Mouse (Mus musculus) 3T3-L1 (cell line): ENCODE measurements at regions not wholly inside any gene's neighbourhood (a gene's known extent, or its start where the extent isn't known, plus 50 kb on each side); places are given as distances from the start of the nearest gene placed in this dataset.

Experiments
- DNase-seq: peaks from one replicate; pipeline ENCODE4 v3.0.0-alpha.2; 2015; ENCODE audit warnings: low read depth, low spot score

DNA sequence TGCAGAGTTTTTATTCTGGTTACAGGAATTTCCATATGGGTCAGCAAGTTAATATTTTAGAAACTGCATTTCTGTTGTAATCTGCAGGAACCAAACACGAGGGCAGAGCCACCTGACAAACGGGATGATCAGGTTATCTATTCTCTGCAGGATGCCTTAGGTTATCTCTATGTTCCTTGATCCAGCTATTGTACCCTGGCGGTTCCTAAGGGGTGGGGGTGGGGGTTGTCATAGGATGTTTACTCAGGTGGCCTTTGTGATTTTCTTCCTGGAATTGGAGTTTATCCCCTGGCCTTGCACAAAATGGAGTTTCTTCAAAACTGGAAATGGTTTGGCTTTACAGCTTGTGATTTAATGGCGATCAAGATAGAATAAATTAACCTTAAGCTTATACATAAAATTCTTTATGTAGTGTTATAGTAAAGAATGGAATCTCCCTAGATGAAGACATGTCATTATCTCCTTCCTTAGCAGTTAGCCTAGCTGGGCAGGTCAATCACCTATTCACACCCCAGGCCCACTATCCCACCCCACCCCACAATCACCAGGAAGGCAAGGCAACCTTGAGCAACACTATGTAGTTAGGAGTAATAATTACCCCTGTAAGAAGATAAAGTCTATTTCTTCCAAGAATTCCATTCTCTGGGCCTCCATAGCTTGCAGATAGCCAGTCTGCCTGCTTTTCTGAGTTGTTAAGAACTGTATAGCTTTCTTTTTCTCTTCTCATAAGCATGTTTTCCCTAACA lies 192.3 kb upstream of the B430218F22Rik start:
- no peak for DNase-seq

GRCm38 (mm10) chr13:118208146-118208545 lies 178.3 kb upstream of the B430218F22Rik start:
- DNase-seq, result peak; percentile 9

DNA sequence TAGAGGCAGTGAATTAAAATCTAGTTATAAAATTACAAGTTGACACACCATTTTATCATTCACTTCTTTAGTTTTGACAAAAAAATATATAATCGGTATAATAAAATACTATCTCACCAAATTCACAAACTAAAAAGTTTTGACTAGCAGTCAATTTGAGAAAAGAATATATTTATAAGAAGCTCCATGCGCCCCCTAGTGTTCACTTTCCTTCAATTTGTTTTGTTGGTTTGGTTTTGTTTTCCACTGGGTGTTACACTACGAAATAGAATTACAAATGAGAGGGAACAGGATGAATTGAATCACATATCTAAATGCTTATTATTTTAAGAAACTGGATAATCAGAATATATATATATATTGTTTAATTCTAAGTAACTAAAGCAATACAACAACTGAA lies 159.1 kb upstream of the B430218F22Rik start:
- peak; percentile 74 for DNase-seq

DNA sequence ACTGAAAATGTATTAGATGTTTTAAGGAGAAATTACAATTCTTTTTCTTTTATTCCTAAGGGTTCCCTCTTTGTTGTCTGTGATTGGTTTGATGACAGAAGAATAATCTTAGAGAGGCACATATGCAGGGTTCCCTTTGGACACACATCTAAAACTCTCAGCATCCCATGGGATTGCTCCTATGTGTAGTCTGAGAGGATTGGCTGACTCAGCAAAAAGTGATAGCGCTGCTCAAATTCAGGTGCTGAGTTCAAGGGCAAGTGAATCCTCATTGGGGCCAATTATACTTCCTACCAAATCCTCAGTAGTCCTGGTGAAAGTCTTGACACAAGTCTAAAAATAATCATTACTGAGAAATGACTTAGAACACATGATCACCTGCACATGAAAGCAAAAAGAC lies 148.5 kb upstream of the B430218F22Rik start:
- no peak for DNase-seq

DNA sequence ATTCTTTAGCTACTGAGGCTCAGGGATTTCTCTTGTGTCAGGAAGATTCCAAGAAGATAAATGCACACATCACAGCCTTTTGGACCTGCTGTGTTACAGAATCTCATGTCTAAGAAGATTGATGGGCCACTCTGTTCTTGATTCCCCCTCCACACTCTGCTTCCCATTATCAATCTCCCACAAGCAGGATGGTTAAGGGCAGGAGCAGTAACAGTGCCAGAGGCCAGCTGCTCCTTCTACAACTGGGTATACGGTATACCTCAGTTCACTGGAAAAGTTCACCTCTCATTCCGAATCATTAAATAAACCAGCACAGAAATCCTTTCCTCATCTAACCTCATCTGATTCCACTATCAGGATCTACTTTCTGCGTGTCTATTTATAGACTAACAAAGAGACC lies 141.8 kb upstream of the B430218F22Rik start:
- no peak for DNase-seq

DNA sequence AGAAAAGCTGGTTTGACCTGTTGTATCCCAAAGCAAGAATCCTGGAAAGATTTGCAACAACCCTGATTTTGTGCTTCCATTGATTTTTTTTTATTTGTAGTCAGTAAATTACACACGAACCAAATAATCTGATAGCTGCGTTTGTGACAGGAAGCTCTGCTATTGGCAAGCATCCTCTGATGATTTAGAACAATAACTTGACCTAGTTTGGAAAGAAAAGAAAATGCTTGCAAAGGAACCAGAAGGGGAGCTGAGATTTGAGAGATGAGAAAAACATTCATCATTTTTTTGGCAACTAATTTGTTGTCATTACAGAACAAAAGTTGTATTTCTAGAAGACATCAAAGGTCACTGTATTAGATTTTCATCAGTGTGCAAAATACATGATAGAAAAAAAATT lies 140.9 kb upstream of the B430218F22Rik start:
- DNase-seq, result no peak

- DNase-seq, result no peak
Measured at GRCm38 (mm10) chr13:118259606-118260005, 126.8 kb upstream of the B430218F22Rik start.

DNA sequence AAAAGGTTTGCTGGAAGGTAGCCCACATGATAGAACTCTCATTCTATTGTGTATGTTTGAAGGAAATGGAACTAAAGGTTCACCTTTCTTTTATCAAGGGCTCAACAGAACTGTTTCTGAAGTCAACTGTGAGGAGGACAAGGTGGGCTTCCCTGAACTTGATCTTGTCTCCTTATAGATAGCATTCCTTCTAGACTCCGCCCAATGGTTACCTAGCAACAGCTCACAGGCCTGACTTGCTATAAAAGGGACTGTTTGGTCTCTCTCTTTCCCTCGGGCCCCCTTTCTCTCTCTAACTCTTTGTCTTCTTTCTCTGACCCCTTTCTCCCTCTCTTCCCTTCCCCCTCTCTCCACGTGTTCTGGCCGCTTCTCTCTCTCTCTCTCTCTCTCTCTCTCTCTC lies 123.5 kb upstream of the B430218F22Rik start:
- no peak for DNase-seq

GRCm38 (mm10) chr13:118265763-118266520 lies 120.5 kb upstream of the B430218F22Rik start:
- DNase-seq, result no peak

DNA sequence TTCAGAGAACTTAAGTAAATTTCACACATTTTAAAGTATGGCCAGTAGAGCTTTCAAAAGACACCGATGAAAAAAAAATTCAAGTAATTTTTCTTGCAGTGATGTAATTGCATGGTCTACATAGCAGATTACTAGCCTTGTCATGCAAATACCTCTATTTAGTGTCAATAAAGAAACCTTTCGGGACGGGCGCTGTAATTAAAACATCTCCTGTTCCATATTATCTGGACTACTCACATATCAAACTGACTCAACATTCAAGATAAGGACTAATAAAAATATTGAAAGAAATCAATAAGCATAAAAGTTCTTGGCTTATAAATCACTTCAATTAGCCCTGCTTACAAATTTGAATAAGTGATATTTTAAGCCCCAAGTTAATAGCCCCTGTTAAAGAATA lies 113.5 kb upstream of the B430218F22Rik start:
- DNase-seq, result no peak

DNA sequence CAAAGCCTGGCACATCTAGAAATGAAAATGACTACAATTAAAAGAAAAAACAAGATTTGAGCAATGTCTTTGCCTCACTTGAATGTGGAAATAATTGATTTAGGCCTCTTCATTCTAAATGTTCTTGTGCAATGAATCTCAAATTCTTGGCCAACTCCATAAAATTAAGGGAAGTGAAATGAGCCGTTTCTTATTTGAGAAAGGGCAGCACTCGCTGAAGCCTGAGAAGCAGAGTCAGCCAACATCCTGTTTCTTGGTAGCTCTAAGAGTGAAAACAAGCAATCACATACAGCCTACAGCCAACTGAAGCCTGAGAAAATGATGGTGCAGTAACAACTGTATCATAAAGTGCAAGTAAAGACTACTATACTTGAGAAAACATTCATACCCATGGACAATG lies 105.5 kb upstream of the B430218F22Rik start:
- DNase-seq, result no peak

DNA sequence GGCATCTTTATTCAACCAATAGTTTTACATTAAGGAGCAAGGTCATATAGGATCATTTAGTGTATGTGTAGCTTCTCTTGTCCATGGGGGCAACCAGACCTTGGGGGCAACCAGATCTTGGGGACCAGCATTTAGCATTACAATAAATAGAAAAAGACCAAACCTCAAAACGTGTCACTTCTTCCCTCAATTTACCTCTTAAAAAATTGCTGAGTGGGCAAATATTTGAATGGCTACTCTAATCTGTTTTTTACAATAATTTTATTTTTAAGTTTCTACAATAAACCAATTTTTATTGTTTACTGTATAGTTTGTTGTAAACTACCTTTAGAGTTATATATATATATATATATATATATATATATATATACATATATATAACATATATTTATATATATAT lies 92.7 kb upstream of the B430218F22Rik start:
- DNase-seq, result no peak

DNA sequence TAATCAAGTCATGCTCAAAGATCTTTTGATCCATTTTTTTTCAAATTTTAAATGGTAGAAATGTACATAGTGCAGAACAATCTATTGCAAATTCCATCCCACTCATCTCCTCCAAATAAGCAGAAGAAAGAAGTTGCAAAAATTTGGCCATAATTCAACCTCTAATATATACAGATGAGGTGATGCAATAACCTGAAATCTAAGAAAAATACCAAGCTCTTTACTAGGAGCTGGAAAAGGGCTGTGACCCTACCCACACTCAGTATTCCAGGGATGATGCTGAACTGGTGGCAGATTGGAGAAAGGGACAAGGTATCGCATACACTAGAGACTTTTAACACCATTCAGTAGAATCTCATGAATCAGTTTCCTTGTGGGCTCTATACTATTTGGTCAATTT lies 76.3 kb upstream of the B430218F22Rik start:
- peak; percentile 62 for DNase-seq

DNA sequence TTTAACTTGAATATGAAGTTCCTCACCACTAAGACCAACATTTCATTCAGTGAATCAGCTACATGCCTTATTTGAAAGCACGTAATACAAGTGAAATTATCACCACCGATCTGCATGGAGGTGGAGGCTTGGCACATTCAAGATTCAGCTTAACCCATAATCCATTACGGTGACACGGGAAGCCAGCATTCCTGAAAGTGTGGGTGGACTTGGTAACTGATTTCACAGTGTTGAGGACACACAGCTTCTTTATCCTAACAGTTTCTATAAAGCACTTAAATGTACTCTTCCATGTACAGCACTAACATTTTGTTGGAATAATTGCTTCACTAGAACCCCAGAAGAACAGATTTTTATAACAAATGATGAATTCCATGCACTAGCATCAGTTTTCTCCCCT lies 72.8 kb upstream of the B430218F22Rik start:
- DNase-seq, result no peak
